Mouse (Mus musculus) C2C12 (cell line): ENCODE data around the gene Fcrl1.

ENCODE experiments used
- CEBPB ChIP-seq: IDR thresholded peaks from one replicate; pipeline ENCODE4 v1.6.1; 2011; ENCODE audit warnings: low read depth, mild to moderate bottlenecking, control low read depth, moderate library complexity
- CTCF ChIP-seq: IDR thresholded peaks from one replicate; pipeline ENCODE4 v1.5.1; 2011; ENCODE audit not compliant: control insufficient read depth, insufficient read depth, insufficient read length
- USF1 ChIP-seq: IDR thresholded peaks from one replicate; pipeline ENCODE4 v1.6.1; 2011; ENCODE audit warnings: low read depth, mild to moderate bottlenecking, control low read depth, moderate library complexity

DNA sequence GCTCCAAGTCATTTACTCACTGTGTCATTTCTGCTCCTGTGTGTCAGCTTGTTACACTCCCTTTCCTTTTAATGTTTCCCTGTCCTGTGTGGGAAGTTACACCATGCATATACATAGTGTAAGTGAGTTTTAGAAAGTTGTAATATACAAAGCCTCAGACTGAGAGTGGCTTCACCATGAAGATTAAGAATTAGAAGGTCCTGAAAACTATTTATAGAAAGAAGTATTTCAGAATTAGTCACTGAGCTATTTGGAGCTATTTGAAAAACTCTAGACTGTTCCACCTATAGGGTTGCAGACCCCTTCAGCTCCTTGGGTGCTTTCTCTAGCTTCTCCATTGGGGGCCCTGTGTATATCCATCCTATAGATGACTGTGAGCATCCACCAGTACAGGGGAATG, 17.0 kb upstream of the Fcrl1 start:
- no peak for TF ChIP-seq CTCF
- TF ChIP-seq USF1, result no peak
- TF ChIP-seq CEBPB, result no peak
